Mouse (Mus musculus) heart, adult 2 months (tissue): ENCODE results near the gene Oprd1.

Source experiments
- CTCF ChIP-seq: fragments of 200-600 bp; IDR thresholded peaks from 2 replicates; pipeline ENCODE4 v1.8.1; 2022; ENCODE audit warnings: antibody characterized with exemption, mild to moderate bottlenecking, moderate library complexity
- EP300 ChIP-seq: fragments of 200-500 bp; IDR thresholded peaks from 2 replicates; pipeline ENCODE4 v1.6.1; 2011; ENCODE audit warnings: low read depth, low read length, control low read depth; ENCODE audit not compliant: insufficient read depth
- POLR2A ChIP-seq: fragments of 200-500 bp; IDR thresholded peaks from 2 replicates; pipeline ENCODE4 v1.6.1; 2011; ENCODE audit warnings: mild to moderate bottlenecking, low read depth, low read length, control low read depth; ENCODE audit not compliant: insufficient read depth

DNA sequence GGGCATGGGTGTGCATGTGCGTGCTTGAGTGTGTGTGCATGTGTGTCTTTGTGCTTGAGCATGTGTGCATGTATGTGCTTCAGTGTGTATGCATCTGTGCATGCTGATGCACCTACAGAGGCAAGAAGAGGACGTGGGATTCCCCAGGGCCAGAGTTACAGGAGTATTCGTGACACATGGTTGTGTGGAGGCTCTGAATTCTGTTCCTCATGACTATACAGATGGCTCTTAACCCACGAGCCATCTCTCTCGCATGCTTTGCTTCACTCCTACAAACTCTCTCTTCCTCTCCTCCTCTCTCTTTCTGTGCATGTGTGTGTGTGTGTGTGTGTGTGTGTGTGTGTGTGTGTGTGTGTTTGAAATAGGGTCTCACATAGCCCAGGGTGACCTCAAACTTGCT lies 25.5 kb upstream of the Oprd1 start:
- TF ChIP-seq CTCF (no peak), POLR2A (no peak), EP300 (no peak)
